Mouse (Mus musculus) hindbrain, embryonic 11.5 days (tissue): ENCODE data around the gene Serp2. TPM values are rescaled to one million over a fixed set of nuclear protein-coding genes. Genes with fewer than 3 reads are reported as not detected.

Experiments
- ATAC-seq: fragments of 200-750 bp; cut with Nextera tagmentation; 2 replicates; pipeline ENCODE4 v1.8.0; 2017; ENCODE audit warnings: mild to moderate bottlenecking, moderate TSS enrichment, moderate library complexity; ENCODE audit not compliant: low FRiP score
- DNase-seq: peaks from one replicate; pipeline ENCODE4 v3.0.0-alpha.2; 2015; ENCODE audit warnings: low spot score
- H3K27ac ChIP-seq: fragments of 300-500 bp; sonication (generic); 2 replicates; pipeline ENCODE4 v1.5.1; 2014; ENCODE audit warnings: mild to moderate bottlenecking, low read depth, low read length
- H3K27me3 ChIP-seq: fragments of 300-500 bp; sonication (generic); 2 replicates; pipeline ENCODE4 v1.6.1; 2014; ENCODE audit warnings: mild to moderate bottlenecking, low read length, moderate library complexity, mixed read lengths; ENCODE audit not compliant: control insufficient read depth, insufficient read depth
- H3K36me3 ChIP-seq: fragments of 300-500 bp; sonication (generic); 2 replicates; pipeline ENCODE4 v1.6.1; 2014; ENCODE audit warnings: mild to moderate bottlenecking, low read length, moderate library complexity, mixed read lengths; ENCODE audit not compliant: control insufficient read depth, insufficient read depth
- H3K4me1 ChIP-seq: fragments of 300-500 bp; sonication (generic); replicated peaks from 2 replicates; pipeline ENCODE4 v1.6.1; 2014; ENCODE audit warnings: low read length, mixed read lengths; ENCODE audit not compliant: control insufficient read depth, insufficient read depth
- H3K4me2 ChIP-seq: fragments of 300-500 bp; sonication (generic); replicated peaks from 2 replicates; pipeline ENCODE4 v1.6.1; 2014; ENCODE audit warnings: mild to moderate bottlenecking, low read depth, low read length
- H3K4me3 ChIP-seq: fragments of 300-500 bp; sonication (generic); 2 replicates; pipeline ENCODE4 v1.5.1; 2014; ENCODE audit warnings: low read depth, low read length
- H3K9ac ChIP-seq: fragments of 300-500 bp; sonication (generic); 2 replicates; pipeline ENCODE4 v1.6.1; 2014; ENCODE audit warnings: low read depth, low read length
- H3K9me3 ChIP-seq: fragments of 300-500 bp; sonication (generic); 2 replicates; pipeline ENCODE4 v1.6.1; 2016; ENCODE audit warnings: low read length; ENCODE audit not compliant: control insufficient read depth
- WGBS: fragments of 180-500 bp; shearing (Covaris S2); extraction: QIAGEN DNeasy Blood & Tissue Kit; methylation state at CpG from one replicate; pipeline ENCODE4 v1.1.7; 2014; 5-methylcytosine and 5-hydroxymethylcytosine counted together
- polyA plus RNA-seq: library from polyadenylated mRNA; unstranded; fragments of >200 nt; fragmentation: Nextera tagmentation; extraction: Ambion mirVana; gene quantifications from 2 replicates; pipeline ENCODE4 v1.2.1, GENCODE M21; 2014

Serp2 gene
- polyA plus RNA-seq, 1 experiment from 2014 or later = 46.1 TPM

DNA sequence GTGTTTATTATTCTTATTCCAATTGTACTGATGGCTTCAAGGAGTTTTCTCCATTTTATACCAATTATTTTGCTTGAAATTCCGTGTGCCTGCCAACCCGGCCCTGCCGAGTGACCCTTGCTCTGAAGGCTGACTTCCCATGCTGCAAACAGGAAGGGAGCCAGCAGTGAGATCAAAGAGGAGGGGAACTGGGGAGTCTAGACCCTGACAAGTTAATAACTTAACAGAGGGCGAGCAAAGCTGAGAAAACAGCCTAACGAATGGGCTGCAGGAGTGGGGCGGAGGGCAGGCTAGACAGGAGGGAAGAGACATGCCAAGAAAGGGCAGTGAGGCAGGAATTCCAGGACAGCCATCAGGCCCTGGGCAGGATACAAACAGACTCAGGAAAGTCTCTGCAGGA is 19.8 kb downstream of the Serp2 start:
- no peaks in the 10 kb centered on the region for H3K27me3 ChIP-seq
- no peaks in the 10 kb centered on the region for H3K9me3 ChIP-seq
- 39% methylated on average over 6 of the region's 6 CpGs for WGBS
- H3K36me3 ChIP-seq = no peaks in the 10 kb centered on the region
- ATAC-seq (no peak), DNase-seq (no peak)
- H3K4me3 ChIP-seq = no peak overlapping the region
- no peak overlapping the region for H3K4me2 ChIP-seq
- 0 out of 2 replicates have a peak, but pooled peaks cover 2% of the 10 kb centered on the region for H3K4me1 ChIP-seq
- no peak overlapping the region for H3K9ac ChIP-seq
- H3K27ac ChIP-seq = no peak overlapping the region

DNA sequence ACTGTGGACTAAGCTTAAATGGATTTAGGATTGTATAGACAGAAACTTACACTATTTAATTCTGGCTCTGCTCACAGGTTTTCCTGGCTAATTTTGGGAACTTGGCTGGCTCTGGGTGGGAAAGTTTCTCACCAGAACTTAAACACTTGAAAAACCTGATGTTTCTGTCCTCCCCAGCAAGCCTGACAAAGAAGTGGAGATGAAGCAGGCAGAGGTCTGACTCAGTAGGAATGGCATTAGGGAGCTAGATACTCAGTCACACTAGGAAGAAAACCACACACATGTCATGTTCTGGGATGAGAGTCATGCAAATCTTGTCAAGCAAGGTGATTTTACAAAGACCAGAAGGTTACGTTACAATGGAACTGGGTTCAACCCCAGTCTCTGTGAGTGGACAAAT is 21.6 kb downstream of the Serp2 start:
- H3K27me3 ChIP-seq = no peaks in the 10 kb centered on the region
- DNase-seq (no peak), ATAC-seq (no peak)
- no peak overlapping the region for H3K9ac ChIP-seq
- 94% methylated on average over 1 of the region's 1 CpGs for WGBS
- H3K9me3 ChIP-seq = no peaks in the 10 kb centered on the region
- no peak overlapping the region for H3K4me3 ChIP-seq
- H3K36me3 ChIP-seq = no peaks in the 10 kb centered on the region
- H3K4me1 ChIP-seq = 0 out of 2 replicates have a peak, but pooled peaks cover 2% of the 10 kb centered on the region
- no peak overlapping the region for H3K27ac ChIP-seq
- no peak overlapping the region for H3K4me2 ChIP-seq

DNA sequence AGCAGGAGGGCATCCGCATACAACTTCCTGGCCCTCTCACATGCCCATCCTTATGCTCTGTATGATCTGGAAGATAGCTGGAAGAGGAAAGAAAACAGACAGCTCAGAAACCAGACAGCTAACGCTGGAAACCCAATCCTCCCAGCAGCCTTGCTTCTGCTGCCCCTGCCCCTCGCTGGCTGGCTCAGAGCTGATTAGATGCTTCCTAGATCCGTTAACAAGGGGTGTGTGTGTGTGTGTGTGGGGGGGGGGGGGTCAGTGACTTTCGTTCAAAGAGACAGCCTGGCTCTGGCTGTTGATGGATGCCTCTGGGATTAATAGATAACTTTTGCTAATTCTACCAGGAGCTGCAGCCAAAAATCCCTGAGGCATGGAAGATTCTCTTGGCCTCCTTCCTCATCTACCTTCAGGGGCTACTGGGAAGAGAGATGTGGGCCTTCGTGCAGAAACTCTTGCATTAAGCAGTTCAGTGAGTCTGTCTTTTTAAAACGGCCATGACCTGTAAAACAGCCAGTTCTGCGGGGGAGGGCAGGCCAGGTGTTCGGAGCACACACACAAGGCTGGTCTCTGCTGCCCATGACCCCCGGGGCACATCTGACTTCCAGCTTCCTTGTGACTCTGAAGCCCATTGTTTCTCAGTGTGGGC is 23.4 kb downstream of the Serp2 start:
- peak; percentile 38 for DNase-seq

GRCm38 (mm10) chr14:76532257-76533169 is 24.2 kb downstream of the Serp2 start:
- peak; percentile 93 for ATAC-seq
- Histone ChIP-seq H3K4me3 (peak overlapping the region; percentile 9; the same call in 1 of the 2 replicates), H3K9ac (peak overlapping the region; percentile 40), H3K27ac (peak overlapping the region; percentile 86), H3K4me2 (peak overlapping the region; percentile 39), H3K27me3 (no peaks in the 10 kb centered on the region), H3K36me3 (no peaks in the 10 kb centered on the region), H3K4me1 (0 out of 2 replicates have a peak, but pooled peaks cover 2% of the 10 kb centered on the region), H3K9me3 (no peaks in the 10 kb centered on the region)
- DNase-seq = peak; percentile 75
- 32% methylated on average over 20 of the region's 20 CpGs for WGBS

More for the DNA sequence above, 23.4 kb downstream of the Serp2 start:
- Histone ChIP-seq H3K4me3 (peak overlapping the region; percentile 9; the same call in 1 of the 2 replicates), H3K4me1 (0 out of 2 replicates have a peak, but pooled peaks cover 2% of the 10 kb centered on the region), H3K9ac (peak overlapping the region; percentile 40), H3K9me3 (no peaks in the 10 kb centered on the region), H3K27ac (peak overlapping the region; percentile 86), H3K27me3 (no peaks in the 10 kb centered on the region), H3K36me3 (no peaks in the 10 kb centered on the region), H3K4me2 (peak overlapping the region; percentile 39)
- ATAC-seq = peak; percentile 76
- 13% methylated on average over 10 of the region's 10 CpGs for WGBS

DNA sequence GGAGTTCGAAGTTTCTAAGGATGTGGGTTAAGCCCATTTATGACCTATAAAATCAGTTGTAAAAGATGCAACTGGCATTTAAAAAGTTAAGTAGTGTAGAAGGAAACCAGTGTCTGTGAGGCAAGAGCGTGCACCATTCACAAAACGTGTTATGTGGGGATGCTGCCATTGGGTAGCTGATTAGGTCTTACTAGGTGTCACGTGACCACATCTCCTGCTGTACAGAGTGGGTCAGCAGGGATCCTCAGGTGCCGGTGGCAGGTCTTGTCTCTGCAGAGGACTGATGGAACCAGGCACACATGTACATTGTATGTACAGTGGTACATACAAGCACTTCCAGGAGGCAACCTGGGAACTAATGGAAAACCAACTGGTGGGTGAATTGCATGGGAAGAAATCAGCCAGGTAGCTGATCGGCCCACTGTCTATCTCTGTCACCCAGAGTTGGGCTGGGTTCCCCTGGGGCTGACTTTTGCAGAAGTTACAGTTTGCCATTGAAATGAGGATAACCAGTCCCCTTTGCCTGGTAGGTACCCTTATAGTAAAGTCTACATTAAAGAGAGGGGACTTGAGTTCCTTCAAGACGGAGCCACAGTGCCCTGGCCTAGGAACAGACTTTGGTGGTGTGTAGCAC is 25.5 kb downstream of the Serp2 start:
- Histone ChIP-seq H3K9me3 (no peaks in the 10 kb centered on the region), H3K27me3 (no peaks in the 10 kb centered on the region), H3K4me3 (no peak overlapping the region), H3K4me1 (0 out of 2 replicates have a peak, but pooled peaks cover 2% of the 10 kb centered on the region), H3K9ac (no peak overlapping the region), H3K36me3 (no peaks in the 10 kb centered on the region), H3K4me2 (no peak overlapping the region), H3K27ac (no peak overlapping the region)
- WGBS = 91% methylated on average over 7 of the region's 7 CpGs
- DNase-seq = no peak
- no peak for ATAC-seq

- 43% methylated on average over 5 of the region's 5 CpGs for WGBS
- Histone ChIP-seq H3K4me1 (0 out of 2 replicates have a peak, but pooled peaks cover 2% of the 10 kb centered on the region), H3K27ac (0 out of 2 replicates have a peak overlapping the region, but pooled peaks have one; percentile 9), H3K4me2 (no peak overlapping the region), H3K4me3 (no peak overlapping the region), H3K9ac (no peak overlapping the region), H3K36me3 (no peaks in the 10 kb centered on the region), H3K9me3 (no peaks in the 10 kb centered on the region), H3K27me3 (no peaks in the 10 kb centered on the region)
- no peak for ATAC-seq
- no peak for DNase-seq
These were observed 28.0 kb downstream of the Serp2 start for GRCm38 (mm10) chr14:76528641-76529040.

DNA sequence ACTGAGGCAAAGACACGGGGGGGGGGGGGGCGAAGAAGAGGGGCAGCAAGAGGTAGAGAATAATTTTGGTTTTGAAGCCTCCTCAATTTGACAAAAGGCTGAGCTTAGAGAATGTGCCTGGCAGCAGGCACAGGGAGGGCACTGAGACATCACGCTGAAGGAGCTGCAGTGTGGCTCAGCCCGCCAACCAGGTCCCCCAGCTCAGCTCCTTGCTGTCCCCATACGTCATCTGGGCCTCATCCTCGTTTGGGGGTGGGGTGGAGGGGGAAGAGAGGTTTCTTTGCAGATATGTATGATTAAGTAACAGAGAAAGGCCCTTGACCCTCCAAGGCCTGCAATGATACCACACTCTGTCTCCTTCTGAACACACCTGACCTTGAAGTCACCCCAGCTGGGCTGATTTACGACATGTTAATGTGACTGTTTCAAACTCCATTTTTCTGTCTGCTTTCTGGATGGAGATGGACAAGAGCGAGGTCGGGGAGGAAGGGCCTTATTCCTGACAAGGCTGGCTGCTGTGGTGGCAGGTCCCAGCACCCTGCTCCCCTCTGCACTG is 28.9 kb downstream of the Serp2 start:
- H3K9ac ChIP-seq = no peak overlapping the region
- 0 out of 2 replicates have a peak overlapping the region, but pooled peaks have one; percentile 9 for H3K27ac ChIP-seq
- ATAC-seq = 0 out of 2 replicates have a peak, but pooled peaks have one; percentile 5
- H3K4me3 ChIP-seq = no peak overlapping the region
- H3K27me3 ChIP-seq = no peaks in the 10 kb centered on the region
- H3K4me2 ChIP-seq = no peak overlapping the region
- WGBS = 57% methylated on average over 8 of the region's 9 CpGs
- no peaks in the 10 kb centered on the region for H3K4me1 ChIP-seq
- DNase-seq = no peak
- no peaks in the 10 kb centered on the region for H3K9me3 ChIP-seq
- H3K36me3 ChIP-seq = no peaks in the 10 kb centered on the region

DNA sequence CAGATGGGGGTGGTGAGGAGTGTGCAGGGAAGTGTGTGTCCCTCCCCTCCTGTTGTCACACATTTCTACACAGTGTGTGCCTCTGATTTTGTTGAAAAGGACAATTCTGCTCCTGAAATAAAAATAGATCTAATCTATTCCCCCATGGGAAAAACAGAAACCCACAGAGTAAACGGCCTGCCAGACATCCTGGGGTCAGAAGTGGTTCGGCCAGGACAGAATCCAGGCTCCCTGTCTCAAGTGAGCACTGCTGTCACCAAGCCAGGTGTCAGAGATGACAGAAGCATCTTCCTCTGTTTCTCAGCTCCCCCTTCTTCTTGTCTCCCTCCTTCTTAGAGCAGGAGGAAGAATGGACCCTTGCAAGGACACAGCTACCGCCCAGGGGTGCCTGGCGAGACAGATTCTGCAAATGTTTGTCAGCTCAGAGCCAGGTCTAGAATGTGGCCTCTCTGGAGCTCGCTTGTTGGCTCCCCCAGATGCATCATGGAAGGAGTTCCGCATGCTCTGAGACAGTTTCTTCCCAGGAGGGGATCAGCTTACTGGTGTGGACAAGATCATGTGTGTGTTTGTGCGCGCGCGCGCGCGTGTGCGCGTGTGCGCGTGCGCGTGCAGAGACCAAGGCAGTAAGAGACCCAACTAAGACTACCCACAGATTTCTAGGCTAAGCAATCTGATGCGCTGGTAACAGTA is 29.5 kb downstream of the Serp2 start:
- DNase-seq = no peak
- Histone ChIP-seq H3K36me3 (no peaks in the 10 kb centered on the region), H3K4me3 (no peak overlapping the region), H3K9me3 (no peaks in the 10 kb centered on the region), H3K4me1 (no peaks in the 10 kb centered on the region), H3K27ac (no peak overlapping the region), H3K27me3 (no peaks in the 10 kb centered on the region), H3K9ac (no peak overlapping the region), H3K4me2 (no peak overlapping the region)
- WGBS = 87% methylated on average over 20 of the region's 20 CpGs
- ATAC-seq = no peak
